Mouse (Mus musculus) G1E (cell line): ENCODE data around the gene Edn2. TPM values are rescaled to one million over a fixed set of nuclear protein-coding genes. Genes with fewer than 3 reads are reported as not detected.

Experiments
- ATAC-seq: 2 replicates; pipeline ENCODE4 v1.8.0; 2016; ENCODE audit warnings: mild to moderate bottlenecking; ENCODE audit not compliant: insufficient number of reproducible peaks, poor library complexity, low FRiP score, severe bottlenecking; ENCODE audit errors: extremely low read depth
- DNase-seq: peaks from one replicate; pipeline ENCODE4 v3.0.0; 2012; ENCODE audit warnings: low spot score
- H3K27me3 ChIP-seq: 2 replicates; pipeline ENCODE4 v1.6.1; 2012; ENCODE audit warnings: mild to moderate bottlenecking, low read length, inconsistent platforms; ENCODE audit not compliant: insufficient read depth
- H3K36me3 ChIP-seq: replicated peaks from 2 replicates; pipeline ENCODE3; 2012; ENCODE audit warnings: mild to moderate bottlenecking, inconsistent platforms
- H3K4me1 ChIP-seq: 2 replicates; pipeline ENCODE4 v1.6.1; 2012; ENCODE audit warnings: low read depth, low read length, inconsistent platforms, mixed read lengths; ENCODE audit not compliant: insufficient read depth
- H3K4me3 ChIP-seq: 2 replicates; pipeline ENCODE4 v1.5.1; 2012; ENCODE audit warnings: low read depth, mild to moderate bottlenecking, inconsistent platforms, low read length, moderate library complexity, mixed read lengths
- H3K9me3 ChIP-seq: replicated peaks from 2 replicates; pipeline ENCODE4 v1.6.1; 2012; ENCODE audit warnings: inconsistent platforms
- CTCF ChIP-seq: IDR thresholded peaks from 2 replicates; pipeline ENCODE4 v1.5.1; 2012; ENCODE audit warnings: low read depth, low read length, inconsistent platforms, mixed read lengths
- GATA1 ChIP-seq: IDR thresholded peaks from 2 replicates; pipeline ENCODE4 v1.6.1; 2012; ENCODE audit warnings: borderline replicate concordance, low read length, inconsistent platforms, mixed read lengths
- GATA2 ChIP-seq: IDR thresholded peaks from 2 replicates; pipeline ENCODE4 v1.6.1; 2012; ENCODE audit warnings: low read depth, low read length, inconsistent platforms, borderline replicate concordance
- POLR2AphosphoS5 ChIP-seq: IDR thresholded peaks from 2 replicates; pipeline ENCODE4 v1.6.1; 2012; ENCODE audit warnings: low read depth, low read length, inconsistent platforms; ENCODE audit not compliant: insufficient replicate concordance
- TAL1 ChIP-seq: conservative IDR thresholded peaks from 2 replicates; pipeline ENCODE4 v1.6.1; 2012; ENCODE audit warnings: low read depth, low read length, inconsistent platforms, mixed read lengths
- polyA plus RNA-seq: library from polyadenylated mRNA; stranded (reverse); fragments of >175 nt; gene quantifications from 2 replicates; pipeline ENCODE4 v1.2.3, GENCODE M21; 2012
- total RNA-seq, 2 experiments: library from RNA; stranded (forward) in 1 of 2; stranded (reverse) in 1 of 2; fragments of 200-1000 nt in 1 of 2; fragments of >200 nt in 1 of 2; fragmentation: Nextera tagmentation in 1 of 2; gene quantifications; 2 replicates each; pipeline ENCODE4 v1.2.3; 2014 to 2017

Edn2 gene
- total and polyA plus RNA-seq, 3 experiments = not detected

DNA sequence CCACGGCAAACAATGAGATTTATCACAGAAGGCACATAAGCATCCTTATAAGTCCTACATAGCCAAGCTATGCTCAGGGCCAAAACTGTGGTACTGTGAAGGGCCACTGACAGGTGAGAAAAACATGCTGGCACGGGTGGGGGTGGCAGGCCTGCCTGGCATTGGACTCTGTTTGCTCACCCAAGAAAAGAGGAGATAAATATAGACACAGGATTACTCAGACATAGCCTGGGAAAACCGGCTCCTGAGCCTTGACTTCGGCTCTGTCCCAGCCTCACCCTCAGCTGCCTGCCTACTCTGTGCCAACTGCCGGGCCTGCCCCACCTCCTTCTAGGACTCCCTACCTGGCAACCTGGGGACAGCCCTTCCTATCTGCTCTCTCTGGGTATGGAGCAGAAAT is 16.7 kb upstream of the Edn2 start:
- H3K27me3 ChIP-seq = no peaks in the 10 kb centered on the region
- no peak for TF ChIP-seq POLR2AphosphoS5
- TF ChIP-seq GATA1 = no peak
- no peak for TF ChIP-seq TAL1
- no peak for TF ChIP-seq CTCF
- no peak for TF ChIP-seq GATA2
- DNase-seq = no peak
- no peak overlapping the region for H3K4me3 ChIP-seq
- H3K9me3 ChIP-seq = peaks cover 91% of the 10 kb centered on the region
- no peak for ATAC-seq
- no peaks in the 10 kb centered on the region for H3K36me3 ChIP-seq
- H3K4me1 ChIP-seq = no peaks in the 10 kb centered on the region

DNA sequence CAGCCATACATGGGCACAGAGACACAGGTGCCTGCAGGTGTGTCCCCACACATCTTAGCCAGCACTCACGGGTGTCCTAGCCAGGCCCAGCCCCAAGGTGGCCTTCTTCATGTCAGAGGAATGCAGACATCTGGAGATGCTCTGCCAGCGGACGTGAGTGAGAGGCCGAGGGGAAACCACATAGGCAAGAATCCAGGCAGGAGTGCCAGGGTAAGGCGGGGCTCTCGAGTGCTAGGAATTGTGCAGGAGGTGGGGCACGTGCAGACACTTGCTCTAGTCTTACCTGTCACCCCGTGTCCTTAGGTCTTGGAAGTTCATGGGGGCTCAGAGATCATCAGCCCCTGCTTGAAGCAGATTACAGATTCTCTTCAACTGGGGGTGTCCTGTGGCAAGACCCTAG is 15.1 kb upstream of the Edn2 start:
- no peaks in the 10 kb centered on the region for H3K36me3 ChIP-seq
- H3K4me1 ChIP-seq = no peaks in the 10 kb centered on the region
- no peak overlapping the region for H3K4me3 ChIP-seq
- ATAC-seq (no peak), DNase-seq (no peak)
- peaks cover 92% of the 10 kb centered on the region for H3K9me3 ChIP-seq
- TF ChIP-seq POLR2AphosphoS5 = no peak
- no peak for TF ChIP-seq GATA1
- TF ChIP-seq GATA2 = no peak
- no peak for TF ChIP-seq CTCF
- TF ChIP-seq TAL1 = no peak
- H3K27me3 ChIP-seq = no peaks in the 10 kb centered on the region

DNA sequence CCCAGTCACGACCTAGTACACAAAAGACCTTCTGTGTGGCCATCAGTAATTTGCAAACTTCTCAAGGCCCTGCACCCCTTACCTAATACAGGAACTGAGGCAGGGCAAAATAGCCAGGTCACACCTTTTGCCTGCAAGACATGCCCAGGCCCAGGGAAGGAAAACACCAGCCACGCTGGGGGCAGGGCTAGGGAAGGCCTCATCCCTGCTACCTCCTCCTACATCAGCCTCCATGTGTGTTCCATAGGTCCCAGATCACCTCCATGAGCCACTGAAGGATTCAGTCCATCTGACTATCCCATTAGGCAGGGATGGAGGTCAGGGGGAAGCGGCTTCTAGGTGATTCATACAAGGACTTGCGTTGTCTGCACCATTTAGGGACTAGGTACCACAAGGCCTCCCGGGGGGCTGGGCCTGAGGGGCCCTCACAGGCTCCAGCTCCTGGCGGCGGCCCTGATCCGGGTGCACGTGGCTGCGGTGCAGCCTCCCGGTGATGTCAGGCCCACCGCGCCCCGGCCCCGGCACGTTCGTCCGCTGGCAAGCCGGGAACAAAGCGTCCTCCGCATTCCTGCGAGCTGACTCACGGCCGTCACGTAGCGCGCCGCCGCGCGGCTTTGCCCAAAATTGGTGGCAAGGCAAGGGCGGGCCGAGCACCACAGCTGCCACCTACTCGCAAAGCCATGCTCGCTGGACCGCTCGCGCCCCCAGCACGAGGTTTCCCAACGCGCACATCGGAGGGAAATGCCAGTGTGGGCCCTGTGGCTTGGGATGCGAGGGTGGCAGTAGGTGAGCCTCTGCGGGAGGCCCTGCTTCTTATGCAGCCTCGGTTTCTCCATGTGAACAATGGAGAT is 12.5 kb upstream of the Edn2 start:
- Histone ChIP-seq H3K36me3 (no peaks in the 10 kb centered on the region), H3K27me3 (no peaks in the 10 kb centered on the region), H3K9me3 (peaks cover 86% of the 10 kb centered on the region), H3K4me3 (no peak overlapping the region; the same call in 1 of the 2 replicates), H3K4me1 (no peaks in the 10 kb centered on the region)
- DNase-seq (no peak), ATAC-seq (no peak)
- no peak for TF ChIP-seq GATA2
- no peak for TF ChIP-seq GATA1
- TF ChIP-seq CTCF = no peak
- TF ChIP-seq TAL1 = no peak
- TF ChIP-seq POLR2AphosphoS5 = no peak

DNA sequence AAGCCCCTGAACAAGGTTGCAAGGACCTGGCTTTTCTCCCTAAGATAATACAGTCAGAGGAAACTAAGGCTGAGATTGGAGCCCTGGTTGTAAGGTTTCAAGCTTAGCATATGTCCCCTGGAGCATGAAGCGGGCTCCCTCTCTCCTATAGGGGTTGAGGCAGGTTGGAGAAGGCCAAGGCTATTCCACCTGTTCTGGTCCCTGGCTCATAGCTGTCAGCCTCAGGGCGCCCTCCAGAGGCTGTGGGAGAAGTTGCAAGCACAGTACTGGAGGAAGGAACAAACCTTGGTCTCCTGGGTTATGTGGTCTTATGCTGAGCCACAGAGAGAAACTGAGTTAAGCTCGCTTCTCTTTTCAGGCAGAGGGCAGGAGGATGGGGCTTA is 11.9 kb upstream of the Edn2 start:
- ATAC-seq (no peak), DNase-seq (no peak)
- Histone ChIP-seq H3K4me3 (no peak overlapping the region), H3K27me3 (no peaks in the 10 kb centered on the region), H3K9me3 (peaks cover 85% of the 10 kb centered on the region), H3K36me3 (no peaks in the 10 kb centered on the region), H3K4me1 (no peaks in the 10 kb centered on the region)
- TF ChIP-seq TAL1 (no peak), CTCF (no peak), GATA2 (no peak), GATA1 (no peak), POLR2AphosphoS5 (no peak)

DNA sequence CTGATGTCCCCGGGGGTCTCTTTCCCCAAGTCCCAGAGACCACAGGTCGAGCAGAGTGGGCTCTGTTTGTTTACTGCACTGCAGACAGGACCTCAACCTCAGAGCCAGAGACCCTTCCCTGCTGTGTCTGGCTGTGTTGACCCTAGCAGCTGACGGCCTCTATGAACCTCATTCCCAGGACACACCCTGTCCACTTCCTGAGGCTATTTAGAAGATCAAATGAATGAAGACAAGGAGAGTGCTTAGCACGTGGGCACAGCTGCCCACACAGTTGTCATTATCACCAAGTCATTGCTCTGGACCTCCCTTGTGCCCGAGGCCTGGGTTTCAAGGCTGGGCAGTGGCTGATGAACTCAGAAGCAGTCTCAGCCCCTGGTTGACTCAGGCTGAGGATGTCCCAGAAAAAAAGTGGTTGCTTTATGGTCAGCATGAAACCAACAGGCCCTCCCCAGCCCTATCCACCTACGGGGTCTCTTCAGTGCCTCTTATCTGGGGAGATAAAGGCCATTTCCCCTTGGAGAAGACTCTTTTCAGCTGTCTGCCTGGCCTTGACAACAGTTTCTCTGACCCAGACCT is 10.6 kb upstream of the Edn2 start:
- TF ChIP-seq TAL1 (no peak), GATA2 (no peak), CTCF (no peak), POLR2AphosphoS5 (no peak), GATA1 (no peak)
- ATAC-seq = no peak
- H3K9me3 ChIP-seq = peaks cover 86% of the 10 kb centered on the region
- no peaks in the 10 kb centered on the region for H3K36me3 ChIP-seq
- no peaks in the 10 kb centered on the region for H3K4me1 ChIP-seq
- no peaks in the 10 kb centered on the region for H3K27me3 ChIP-seq
- H3K4me3 ChIP-seq = no peak overlapping the region
- no peak for DNase-seq

DNA sequence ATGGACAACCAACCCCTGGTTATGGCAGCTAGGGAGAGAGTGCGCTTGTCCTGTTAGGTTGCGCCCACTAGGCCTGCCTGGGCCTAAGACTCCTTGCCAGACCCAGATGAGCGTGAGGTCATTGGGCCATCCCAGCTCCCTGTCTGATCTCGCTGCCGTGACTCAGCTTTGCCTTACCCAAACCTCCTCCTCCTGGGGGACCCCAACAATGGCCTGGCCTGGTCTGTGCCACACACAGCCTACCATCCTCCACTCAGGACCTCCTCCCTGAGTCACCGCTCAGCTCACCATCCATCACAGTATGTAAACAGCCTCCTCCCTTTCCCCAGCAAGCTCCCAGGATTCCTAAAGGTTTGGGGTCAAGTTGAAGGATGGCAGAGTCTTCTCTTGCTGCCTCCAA is 9.1 kb upstream of the Edn2 start:
- Histone ChIP-seq H3K36me3 (no peaks in the 10 kb centered on the region), H3K4me3 (no peak overlapping the region), H3K9me3 (peaks cover 78% of the 10 kb centered on the region), H3K27me3 (no peaks in the 10 kb centered on the region), H3K4me1 (no peaks in the 10 kb centered on the region)
- ATAC-seq (no peak), DNase-seq (no peak)
- TF ChIP-seq TAL1 (no peak), POLR2AphosphoS5 (no peak)

DNA sequence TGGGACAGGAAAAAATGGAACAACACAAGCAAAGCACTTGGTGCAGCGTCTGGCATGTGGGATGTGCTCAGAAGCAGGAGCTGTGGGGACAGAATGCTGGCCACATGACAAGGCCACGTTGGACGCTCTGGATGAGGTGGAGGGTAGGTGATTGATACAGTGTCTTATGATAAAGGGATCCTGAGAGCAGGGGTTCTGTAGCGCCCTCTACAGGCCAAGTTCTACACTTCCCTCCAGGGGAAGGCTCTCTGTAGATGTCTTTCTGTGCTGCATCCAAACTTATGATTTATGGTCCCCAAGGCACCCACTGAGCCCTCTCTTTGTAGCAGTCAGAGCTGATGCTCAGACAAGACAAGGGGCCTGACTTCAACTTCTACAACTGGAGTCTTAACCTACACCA is 8.4 kb upstream of the Edn2 start:
- Histone ChIP-seq H3K4me1 (no peaks in the 10 kb centered on the region), H3K9me3 (peaks cover 82% of the 10 kb centered on the region), H3K36me3 (no peaks in the 10 kb centered on the region), H3K4me3 (no peak overlapping the region), H3K27me3 (no peaks in the 10 kb centered on the region)
- DNase-seq (no peak), ATAC-seq (no peak)
- TF ChIP-seq GATA2 = no peak
- TF ChIP-seq TAL1 = no peak
- no peak for TF ChIP-seq POLR2AphosphoS5
